Mouse (Mus musculus) embryonic fibroblast, embryonic 13.5 days (primary cell): ENCODE results near the gene Wbp11.

Source experiments
- CTCF ChIP-seq: IDR thresholded peaks from 2 replicates; pipeline ENCODE4 v1.5.1; 2011; ENCODE audit warnings: mild to moderate bottlenecking, control low read depth, low read length, moderate library complexity, borderline replicate concordance; ENCODE audit not compliant: insufficient read depth
- POLR2A ChIP-seq: IDR thresholded peaks from 2 replicates; pipeline ENCODE4 v1.6.1; 2011; ENCODE audit warnings: low read depth, mild to moderate bottlenecking, control low read depth, low read length, moderate library complexity

DNA sequence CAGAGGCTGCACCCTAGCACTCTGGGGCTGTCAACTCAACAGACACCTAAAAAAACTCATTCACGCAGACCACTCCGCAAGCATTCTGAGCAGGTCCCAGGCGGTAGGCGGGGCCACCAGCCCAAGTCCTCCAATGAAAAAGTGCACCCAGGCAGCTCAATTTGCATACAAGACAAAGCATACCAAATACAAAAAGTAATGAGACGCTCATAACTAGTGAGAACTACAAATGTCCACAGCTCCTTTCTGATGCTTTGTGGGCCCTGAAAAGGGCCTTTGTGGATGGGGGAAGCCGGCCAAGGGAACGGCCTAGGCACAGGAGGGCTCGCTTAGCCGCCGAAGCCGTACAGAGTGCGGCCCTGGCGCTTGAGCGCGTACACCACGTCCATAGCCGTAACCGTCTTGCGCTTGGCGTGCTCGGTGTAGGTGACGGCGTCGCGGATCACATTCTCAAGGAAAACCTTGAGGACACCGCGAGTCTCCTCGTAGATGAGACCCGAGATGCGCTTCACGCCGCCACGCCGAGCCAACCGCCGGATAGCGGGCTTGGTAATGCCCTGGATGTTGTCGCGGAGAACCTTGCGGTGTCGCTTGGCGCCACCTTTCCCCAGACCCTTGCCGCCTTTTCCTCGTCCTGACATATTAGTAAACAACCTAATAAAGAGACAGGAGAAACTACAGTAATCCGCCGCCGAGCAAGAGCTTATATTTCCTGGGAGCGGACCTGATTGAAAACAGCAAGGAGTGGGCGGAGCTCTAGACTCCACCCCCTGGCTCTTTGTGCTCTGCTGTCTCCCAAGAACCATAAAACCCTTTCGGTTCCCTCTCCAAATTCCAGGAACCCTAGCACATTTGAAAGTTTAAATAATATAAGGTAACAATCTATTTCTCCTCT, 24.0 kb downstream of the Wbp11 start, which contains the start of gene Hist4h4:
- peak; percentile 98 for TF ChIP-seq POLR2A
- TF ChIP-seq CTCF: no peak
